Mouse (Mus musculus) monocyte, adult 2 months (primary cell): ENCODE results near the gene Spata31.

ENCODE experiments used
- DNase-seq, 2 experiments: peaks; one replicate each; pipeline ENCODE4 v3.0.0; 2022; ENCODE audit warnings: low spot score in 2 of 2, low read depth in 1 of 2

The Spata31 gene

GRCm38 (mm10) chr13:64917191-64917590 is at the start of gene Spata31:
Gene Spata31 (plus strand): TSS chr13:64917406.
- no peak for DNase-seq

- no peak for DNase-seq
These were observed 14.1 kb upstream of the Spata31 start for GRCm38 (mm10) chr13:64903132-64903531.

GRCm38 (mm10) chr13:64903585-64904208 is 13.5 kb upstream of the Spata31 start, which contains the start of gene Cntnap3:
Gene Cntnap3 (minus strand): TSS chr13:64903955.
- DNase-seq: no peak
